Mouse (Mus musculus): ENCODE results near the gene Rnf31. TPM values are rescaled to one million over a fixed set of nuclear protein-coding genes. Genes with fewer than 3 reads are reported as not detected.
A peak's percentile ranks its signal among the peaks of the same experiment; 100 is the strongest.

Gene Rnf31
- polyA plus RNA-seq, 1 experiment from 2014 or later: 10.2 TPM

DNA sequence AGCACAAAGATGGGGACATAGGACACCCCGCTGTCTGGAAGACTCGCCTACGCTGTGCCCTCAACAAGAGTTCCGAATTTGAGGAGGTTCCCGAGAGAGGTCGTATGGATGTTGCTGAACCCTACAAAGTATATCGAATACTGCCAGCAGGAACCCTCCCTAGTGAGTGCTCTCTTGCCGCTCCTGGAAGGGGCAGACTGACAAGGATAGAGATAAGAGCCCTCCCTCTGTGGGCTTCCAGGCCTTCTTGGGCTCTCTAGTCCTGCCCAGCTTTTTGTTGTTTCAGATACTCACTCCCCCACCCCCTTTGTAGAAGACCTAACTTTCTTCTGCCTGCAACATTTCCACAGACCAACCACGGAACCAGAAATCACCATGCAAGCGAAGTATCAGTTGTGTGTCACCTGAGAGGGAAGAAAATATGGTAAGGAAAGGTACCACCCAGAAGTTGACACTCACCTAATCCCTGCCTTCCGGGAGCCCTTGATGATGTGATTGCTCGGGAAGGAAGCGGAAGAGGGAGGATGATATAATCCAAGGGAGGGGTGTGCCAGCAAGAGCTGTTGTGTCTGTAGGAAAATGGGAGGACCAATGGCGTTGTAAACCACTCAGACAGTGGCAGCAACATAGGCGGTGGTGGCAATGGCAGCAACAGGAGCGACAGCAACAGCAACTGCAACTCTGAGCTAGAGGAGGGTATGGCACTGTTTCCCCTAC is 14.4 kb downstream of the Rnf31 start:
- H3K9me3 ChIP-seq (ENCODE audit: control insufficient read depth, low read length): no peaks in the 10 kb centered on the region
- ATAC-seq (ENCODE audit: insufficient read depth, low FRiP score, low TSS enrichment): no peak
- no peak overlapping the region for H3K27ac ChIP-seq (ENCODE audit: low read depth, low read length)
- WGBS: 93% methylated on average over 16 of the region's 16 CpGs
- DNase-seq (ENCODE audit: low spot score): no peak
- H3K4me1 ChIP-seq (ENCODE audit: control insufficient read depth, insufficient read depth, low read length): no peaks in the 10 kb centered on the region
- H3K9ac ChIP-seq (ENCODE audit: low read length): no peak overlapping the region
- H3K4me3 ChIP-seq (ENCODE audit: low read depth, low read length): no peak overlapping the region
- no peak overlapping the region for H3K4me2 ChIP-seq (ENCODE audit: low read depth)
- H3K27me3 ChIP-seq (ENCODE audit: control insufficient read depth, insufficient read depth, low read length): no peaks in the 10 kb centered on the region
- peaks cover 12% of the 10 kb centered on the region for H3K36me3 ChIP-seq (ENCODE audit: control insufficient read depth, insufficient read depth, low read length)

DNA sequence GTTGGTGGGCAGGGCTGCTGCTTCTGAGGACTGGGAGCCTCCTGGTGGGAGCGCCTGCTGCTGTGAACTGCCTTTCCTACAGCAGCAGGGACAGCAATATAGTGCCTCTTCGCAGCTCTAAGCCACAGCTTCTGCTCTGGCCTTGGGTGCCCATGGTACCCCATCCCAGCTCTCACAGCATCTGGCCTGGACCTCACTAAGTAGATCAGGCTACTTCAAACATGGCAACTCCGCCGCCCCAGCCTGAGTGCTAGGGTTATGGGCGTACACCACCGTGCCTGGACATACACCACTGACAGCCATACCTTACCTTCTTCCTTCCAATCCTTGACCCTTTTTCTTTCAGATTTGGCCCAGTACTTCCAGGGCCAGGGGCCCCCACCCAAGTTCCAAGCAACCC is 16.8 kb downstream of the Rnf31 start:
- no peak overlapping the region for H3K9ac ChIP-seq (ENCODE audit: low read length)
- peaks cover 5% of the 10 kb centered on the region; the same call in 1 of the 2 replicates for H3K36me3 ChIP-seq (ENCODE audit: control insufficient read depth, insufficient read depth, low read length)
- DNase-seq (ENCODE audit: low spot score) (no peak), ATAC-seq (ENCODE audit: insufficient read depth, low FRiP score, low TSS enrichment) (no peak)
- no peaks in the 10 kb centered on the region for H3K4me1 ChIP-seq (ENCODE audit: control insufficient read depth, insufficient read depth, low read length)
- H3K9me3 ChIP-seq (ENCODE audit: control insufficient read depth, low read length): no peaks in the 10 kb centered on the region
- no peak overlapping the region for H3K4me2 ChIP-seq (ENCODE audit: low read depth)
- no peak overlapping the region for H3K27ac ChIP-seq (ENCODE audit: low read depth, low read length)
- 94% methylated on average over 6 of the region's 6 CpGs for WGBS
- no peaks in the 10 kb centered on the region for H3K27me3 ChIP-seq (ENCODE audit: control insufficient read depth, insufficient read depth, low read length)
- no peak overlapping the region for H3K4me3 ChIP-seq (ENCODE audit: low read depth, low read length)

DNA sequence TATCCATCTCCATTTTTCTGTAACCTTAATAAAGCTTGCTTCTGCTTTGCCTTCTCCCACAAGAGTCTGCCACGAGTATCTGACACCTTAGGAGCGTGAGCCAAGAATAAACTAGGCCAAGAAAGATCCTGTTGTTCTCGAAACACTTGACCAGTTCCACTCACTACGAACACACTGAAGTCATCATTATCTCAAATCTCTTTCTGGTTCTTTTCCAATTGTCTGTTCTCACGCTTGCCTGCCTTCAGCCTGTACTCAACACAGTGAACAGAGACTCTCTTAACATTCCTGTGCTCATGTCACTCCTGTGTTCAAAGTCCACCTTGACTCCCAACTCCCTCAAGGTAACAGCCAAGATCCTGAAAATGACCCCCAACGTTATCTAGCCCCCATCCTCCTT is 21.8 kb downstream of the Rnf31 start:
- H3K27ac ChIP-seq (ENCODE audit: low read depth, low read length): no peak overlapping the region
- H3K9me3 ChIP-seq (ENCODE audit: control insufficient read depth, low read length): no peaks in the 10 kb centered on the region
- 82% methylated on average over 6 of the region's 6 CpGs for WGBS
- H3K36me3 ChIP-seq (ENCODE audit: control insufficient read depth, insufficient read depth, low read length): peaks cover under 1% of the 10 kb centered on the region; the same call in 1 of the 2 replicates
- H3K4me2 ChIP-seq (ENCODE audit: low read depth): no peak overlapping the region
- H3K27me3 ChIP-seq (ENCODE audit: control insufficient read depth, insufficient read depth, low read length): no peaks in the 10 kb centered on the region
- DNase-seq (ENCODE audit: low spot score) (no peak), ATAC-seq (ENCODE audit: insufficient read depth, low FRiP score, low TSS enrichment) (no peak)
- H3K4me1 ChIP-seq (ENCODE audit: control insufficient read depth, insufficient read depth, low read length): no peaks in the 10 kb centered on the region
- H3K9ac ChIP-seq (ENCODE audit: low read length): no peak overlapping the region
- no peak overlapping the region for H3K4me3 ChIP-seq (ENCODE audit: low read depth, low read length)

DNA sequence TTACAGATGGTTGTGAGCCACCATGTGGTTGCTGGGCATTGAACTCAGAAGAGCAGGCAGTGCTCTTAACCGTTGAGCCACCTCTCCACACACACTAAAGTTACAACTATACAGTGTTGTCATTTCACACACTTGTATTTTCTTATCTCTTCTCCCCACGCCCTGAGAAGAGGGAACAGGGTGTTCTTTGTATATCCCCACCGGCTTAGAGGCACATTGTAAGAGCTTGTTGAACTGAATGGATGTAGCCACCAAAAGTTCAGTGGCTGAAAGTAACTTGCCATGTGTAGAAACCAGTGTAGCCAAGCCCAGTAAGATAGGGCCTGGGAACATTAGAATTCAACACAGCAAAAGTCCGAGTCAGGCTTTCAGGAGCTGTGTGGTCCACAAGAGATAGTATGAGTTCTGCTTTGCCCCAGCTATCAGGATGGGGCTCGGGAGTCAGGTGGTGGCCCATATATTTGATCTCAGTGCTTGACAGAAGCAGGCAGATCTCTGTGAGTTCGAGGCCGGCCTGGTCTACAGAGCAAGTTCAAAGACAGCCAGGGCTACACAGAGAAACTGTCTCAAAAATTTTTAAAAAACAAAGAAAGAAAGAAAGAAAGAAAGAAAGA is 23.2 kb downstream of the Rnf31 start:
- 78% methylated on average over 7 of the region's 7 CpGs for whole genome bisulfite sequencing
- no peaks in the 10 kb centered on the region; the same call in 1 of the 2 replicates for H3K4me1 ChIP-seq (ENCODE audit: control insufficient read depth, insufficient read depth, low read length)
- H3K4me3 ChIP-seq (ENCODE audit: low read depth, low read length): no peak overlapping the region
- DNase-seq (ENCODE audit: low spot score) (no peak), ATAC-seq (ENCODE audit: insufficient read depth, low FRiP score, low TSS enrichment) (no peak)
- H3K36me3 ChIP-seq (ENCODE audit: control insufficient read depth, insufficient read depth, low read length): no peaks in the 10 kb centered on the region
- H3K27me3 ChIP-seq (ENCODE audit: control insufficient read depth, insufficient read depth, low read length): no peaks in the 10 kb centered on the region
- no peaks in the 10 kb centered on the region for H3K9me3 ChIP-seq (ENCODE audit: control insufficient read depth, low read length)
- H3K4me2 ChIP-seq (ENCODE audit: low read depth): no peak overlapping the region
- no peak overlapping the region for H3K27ac ChIP-seq (ENCODE audit: low read depth, low read length)
- no peak overlapping the region for H3K9ac ChIP-seq (ENCODE audit: low read length)

DNA sequence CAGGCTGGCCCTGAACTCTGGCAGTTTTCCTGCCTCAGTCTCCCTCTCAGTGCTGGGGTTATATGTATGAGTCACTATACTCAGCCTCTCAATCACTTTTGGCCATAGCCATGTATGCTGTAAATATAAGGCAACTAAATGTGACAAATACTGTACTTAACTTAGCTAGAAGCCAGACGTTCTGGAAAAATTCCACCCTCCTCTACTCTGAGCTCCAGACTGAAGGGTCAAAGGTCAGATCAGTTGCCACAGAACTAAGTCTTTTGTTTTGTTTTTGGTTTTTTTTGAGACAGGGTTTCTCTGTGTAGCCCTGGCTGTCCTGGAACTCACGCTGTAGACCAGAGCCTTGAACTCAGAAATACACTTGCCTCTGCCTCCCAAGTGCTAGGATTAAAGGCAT is 24.4 kb downstream of the Rnf31 start:
- H3K27ac ChIP-seq (ENCODE audit: low read depth, low read length): no peak overlapping the region
- H3K4me3 ChIP-seq (ENCODE audit: low read depth, low read length): no peak overlapping the region
- no peak overlapping the region for H3K9ac ChIP-seq (ENCODE audit: low read length)
- H3K36me3 ChIP-seq (ENCODE audit: control insufficient read depth, insufficient read depth, low read length): no peaks in the 10 kb centered on the region
- WGBS: 53% methylated on average over 2 of the region's 2 CpGs
- H3K9me3 ChIP-seq (ENCODE audit: control insufficient read depth, low read length): no peaks in the 10 kb centered on the region
- H3K4me1 ChIP-seq (ENCODE audit: control insufficient read depth, insufficient read depth, low read length): no peaks in the 10 kb centered on the region; the same call in 1 of the 2 replicates
- H3K27me3 ChIP-seq (ENCODE audit: control insufficient read depth, insufficient read depth, low read length): no peaks in the 10 kb centered on the region
- ATAC-seq (ENCODE audit: insufficient read depth, low FRiP score, low TSS enrichment) (no peak), DNase-seq (ENCODE audit: low spot score) (no peak)
- no peak overlapping the region for H3K4me2 ChIP-seq (ENCODE audit: low read depth)

DNA sequence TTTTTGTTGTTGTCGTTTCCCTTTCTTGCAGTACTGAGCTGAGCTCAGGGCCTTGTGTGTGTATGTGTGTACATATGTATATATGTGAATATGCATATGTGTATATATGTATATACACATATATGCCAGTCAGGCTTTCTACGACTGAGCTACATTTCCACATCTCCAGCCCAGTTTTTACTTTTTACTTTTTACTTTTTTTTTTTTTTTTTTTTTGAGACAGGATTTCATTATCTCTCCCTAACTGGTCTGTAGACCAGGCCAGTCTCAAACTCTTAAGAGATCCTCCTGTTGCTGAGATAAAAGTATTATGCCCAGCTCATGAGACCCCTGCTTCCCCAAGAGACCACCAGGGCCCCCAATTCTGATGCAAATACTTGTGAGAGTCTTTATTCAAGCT is 25.3 kb downstream of the Rnf31 start:
- Histone ChIP-seq H3K27ac (ENCODE audit: low read depth, low read length) (no peak overlapping the region), H3K9ac (ENCODE audit: low read length) (no peak overlapping the region), H3K4me3 (ENCODE audit: low read depth, low read length) (no peak overlapping the region), H3K9me3 (ENCODE audit: control insufficient read depth, low read length) (no peaks in the 10 kb centered on the region), H3K4me1 (ENCODE audit: control insufficient read depth, insufficient read depth, low read length) (no peaks in the 10 kb centered on the region; the same call in 1 of the 2 replicates), H3K4me2 (ENCODE audit: low read depth) (no peak overlapping the region), H3K27me3 (ENCODE audit: control insufficient read depth, insufficient read depth, low read length) (no peaks in the 10 kb centered on the region), H3K36me3 (ENCODE audit: control insufficient read depth, insufficient read depth, low read length) (no peaks in the 10 kb centered on the region)
- ATAC-seq (ENCODE audit: insufficient read depth, low FRiP score, low TSS enrichment) (no peak), DNase-seq (ENCODE audit: low spot score) (no peak)
- 93% methylated on average over 2 of the region's 2 CpGs for WGBS

DNA sequence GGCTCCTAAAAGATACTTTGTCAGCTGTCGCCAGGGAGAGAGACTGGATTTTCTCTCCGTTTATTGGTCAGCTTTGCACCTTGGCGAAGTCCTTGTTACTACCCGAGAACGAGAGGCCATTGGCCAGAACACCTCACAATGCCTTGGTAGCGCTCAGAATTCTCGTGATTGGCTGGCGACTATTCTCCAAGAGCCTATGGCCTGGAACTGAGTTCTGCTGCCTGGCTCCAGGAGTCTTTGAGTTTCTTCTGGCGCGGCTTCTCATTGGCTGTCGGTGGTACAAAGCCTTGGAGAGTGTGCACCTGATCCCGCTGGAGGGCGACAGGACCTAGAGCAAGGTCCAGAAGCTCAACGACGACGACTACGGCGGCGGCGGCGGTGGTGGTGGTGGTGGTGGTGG is 26.3 kb downstream of the Rnf31 start, which contains the start of gene Rec8:
Gene Rec8, plus strand, starts transcription at position 216 of the 400 bp plus-strand sequence.
- DNase-seq (ENCODE audit: low spot score): peak; percentile 67
- Histone ChIP-seq H3K27ac (ENCODE audit: low read depth, low read length) (0 out of 2 replicates have a peak within 1 kb of the TSS, but pooled peaks have one; percentile 6), H3K4me2 (ENCODE audit: low read depth) (peak within 1 kb of the TSS; percentile 37), H3K9me3 (ENCODE audit: control insufficient read depth, low read length) (no peaks in the 10 kb centered on the region), H3K9ac (ENCODE audit: low read length) (peak within 1 kb of the TSS; percentile 10; the same call in 1 of the 2 replicates), H3K36me3 (ENCODE audit: control insufficient read depth, insufficient read depth, low read length) (no peaks in the 10 kb centered on the region), H3K4me1 (ENCODE audit: control insufficient read depth, insufficient read depth, low read length) (no peaks in the 10 kb centered on the region; the same call in 1 of the 2 replicates), H3K27me3 (ENCODE audit: control insufficient read depth, insufficient read depth, low read length) (no peaks in the 10 kb centered on the region), H3K4me3 (ENCODE audit: low read depth, low read length) (peak within 1 kb of the TSS; percentile 27)
- WGBS: 29% methylated on average over 21 of the region's 21 CpGs
- ATAC-seq (ENCODE audit: insufficient read depth, low FRiP score, low TSS enrichment): peak; percentile 81

DNA sequence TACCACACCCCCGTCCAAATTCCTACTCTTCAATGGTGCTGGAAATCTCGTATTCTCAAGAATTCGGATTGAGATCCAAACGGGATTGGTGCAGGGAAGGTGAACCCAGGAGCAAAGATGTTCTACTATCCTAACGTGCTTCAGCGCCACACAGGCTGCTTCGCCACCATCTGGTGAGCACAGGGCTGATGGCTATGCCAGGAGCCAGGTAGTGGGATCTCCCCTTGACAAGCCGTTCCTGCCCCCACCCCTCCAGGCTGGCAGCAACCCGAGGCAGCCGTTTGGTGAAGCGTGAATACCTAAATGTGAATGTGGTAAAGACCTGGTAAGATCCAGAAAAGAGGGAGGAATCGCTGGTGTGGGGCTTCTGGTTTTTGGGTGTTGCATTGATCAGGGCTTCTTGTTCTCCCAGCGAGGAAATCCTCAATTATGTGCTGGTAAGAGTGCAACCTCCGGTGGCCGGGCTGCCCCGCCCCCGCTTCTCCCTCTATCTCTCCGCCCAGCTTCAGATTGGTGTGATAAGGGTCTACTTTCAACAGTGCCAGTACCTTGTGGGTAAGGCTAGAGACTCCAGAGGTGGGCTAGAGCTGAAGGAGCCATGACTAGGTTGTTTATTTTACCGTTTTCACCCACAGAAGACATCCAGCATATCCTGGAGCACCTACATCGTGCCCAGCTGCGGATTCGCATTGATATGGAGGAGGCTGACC is 27.1 kb downstream of the Rnf31 start:
- H3K36me3 ChIP-seq (ENCODE audit: control insufficient read depth, insufficient read depth, low read length): no peaks in the 10 kb centered on the region
- ATAC-seq (ENCODE audit: insufficient read depth, low FRiP score, low TSS enrichment) (no peak), DNase-seq (ENCODE audit: low spot score) (no peak)
- no peaks in the 10 kb centered on the region; the same call in 1 of the 2 replicates for H3K4me1 ChIP-seq (ENCODE audit: control insufficient read depth, insufficient read depth, low read length)
- H3K9me3 ChIP-seq (ENCODE audit: control insufficient read depth, low read length): no peaks in the 10 kb centered on the region
- 52% methylated on average over 22 of the region's 22 CpGs for WGBS
- H3K27me3 ChIP-seq (ENCODE audit: control insufficient read depth, insufficient read depth, low read length): no peaks in the 10 kb centered on the region
- peak overlapping the region; percentile 10; the same call in 1 of the 2 replicates for H3K9ac ChIP-seq (ENCODE audit: low read length)
- 0 out of 2 replicates have a peak overlapping the region, but pooled peaks have one; percentile 6 for H3K27ac ChIP-seq (ENCODE audit: low read depth, low read length)
- peak overlapping the region; percentile 37 for H3K4me2 ChIP-seq (ENCODE audit: low read depth)
- peak overlapping the region; percentile 27 for H3K4me3 ChIP-seq (ENCODE audit: low read depth, low read length)

All from neural tube, embryonic 11.5 days (tissue).